Mouse (Mus musculus) forebrain, embryonic 14.5 days (tissue): ENCODE results near the gene Ifrd2. TPM values are rescaled to one million over a fixed set of nuclear protein-coding genes. Genes with fewer than 3 reads are reported as not detected.

Source experiments
- ATAC-seq: fragments of 200-750 bp; cut with Nextera tagmentation; 2 replicates; pipeline ENCODE4 v1.8.0; 2017; ENCODE audit warnings: mild to moderate bottlenecking, moderate library complexity
- DNase-seq: peaks from one replicate; pipeline ENCODE4 v3.0.0-alpha.2; 2015; ENCODE audit warnings: low spot score
- H3K27ac ChIP-seq: fragments of 300-500 bp; sonication (generic); 2 replicates; pipeline ENCODE4 v1.5.1; 2014; ENCODE audit warnings: low read depth, mild to moderate bottlenecking, control low read depth, low read length, moderate library complexity
- H3K27me3 ChIP-seq: fragments of 300-500 bp; sonication (generic); replicated peaks from 2 replicates; pipeline ENCODE4 v1.6.1; 2014; ENCODE audit warnings: low read length, control low read depth, mixed read lengths; ENCODE audit not compliant: control insufficient read depth, insufficient read depth
- H3K36me3 ChIP-seq: fragments of 300-500 bp; sonication (generic); 2 replicates; pipeline ENCODE4 v1.6.1; 2014; ENCODE audit warnings: low read length, control low read depth; ENCODE audit not compliant: control insufficient read depth, insufficient read depth
- H3K4me1 ChIP-seq: fragments of 300-500 bp; sonication (generic); 2 replicates; pipeline ENCODE4 v1.6.1; 2014; ENCODE audit warnings: antibody characterized with exemption, low read length, control low read depth; ENCODE audit not compliant: control insufficient read depth, insufficient read depth
- H3K4me2 ChIP-seq: fragments of 300-500 bp; sonication (generic); 2 replicates; pipeline ENCODE4 v1.6.1; 2014; ENCODE audit warnings: mild to moderate bottlenecking, control low read depth, low read length
- H3K4me3 ChIP-seq: fragments of 300-500 bp; sonication (generic); 2 replicates; pipeline ENCODE4 v1.5.1; 2014; ENCODE audit warnings: low read depth, low read length, control low read depth
- H3K9ac ChIP-seq: fragments of 300-500 bp; sonication (generic); 2 replicates; pipeline ENCODE4 v1.6.1; 2014; ENCODE audit warnings: mild to moderate bottlenecking, low read length, control low read depth, moderate library complexity
- H3K9me3 ChIP-seq: fragments of 300-500 bp; sonication (generic); replicated peaks from 2 replicates; pipeline ENCODE4 v1.6.1; 2016; ENCODE audit warnings: low read length, control low read depth, mixed read lengths; ENCODE audit not compliant: control insufficient read depth
- WGBS: fragments of 180-500 bp; shearing (Covaris S2); extraction: QIAGEN DNeasy Blood & Tissue Kit; methylation state at CpG from one replicate; pipeline ENCODE4 v1.1.7; 2014; 5-methylcytosine and 5-hydroxymethylcytosine counted together
- polyA plus RNA-seq: library from polyadenylated mRNA; unstranded; fragments of >200 nt; fragmentation: Nextera tagmentation; extraction: Ambion mirVana; gene quantifications from 2 replicates; pipeline ENCODE4 v1.2.1, GENCODE M21; 2014

The Ifrd2 gene
- polyA plus RNA-seq, 1 experiment from 2014 or later, result 19.1 TPM

GRCm38 (mm10) chr9:107641666-107642065 lies 54.2 kb downstream of the Ifrd2 start:
- Histone ChIP-seq H3K36me3 (no peaks in the 10 kb centered on the region), H3K9me3 (no peaks in the 10 kb centered on the region), H3K4me2 (no peak overlapping the region), H3K4me3 (no peak overlapping the region), H3K27ac (no peak overlapping the region), H3K9ac (0 out of 2 replicates have a peak overlapping the region, but pooled peaks have one; percentile 1), H3K27me3 (0 out of 2 replicates have a peak, but pooled peaks cover 2% of the 10 kb centered on the region), H3K4me1 (peaks cover 16% of the 10 kb centered on the region)
- no peak for DNase-seq
- WGBS, result 11% methylated on average over 8 of the region's 8 CpGs
- ATAC-seq, result no peak

Other genes starting within 250 kb of the Ifrd2 start
- gene Hemk1, start 249.3 kb upstream of the Ifrd2 start, polyA plus RNA-seq, result 14.0 and 15.7 TPM in 2 replicates
- 2.0 and 2.3 TPM in 2 replicates for gene 6430571L13Rik, start 247.0 kb upstream of the Ifrd2 start, polyA plus RNA-seq
- gene Cacna2d2, start 188.0 kb upstream of the Ifrd2 start, polyA plus RNA-seq, result 4.2 and 4.3 TPM in 2 replicates
- 44.4 and 53.4 TPM in 2 replicates for gene Tmem115, start 53.7 kb upstream of the Ifrd2 start, polyA plus RNA-seq
- 33.1 and 38.0 TPM in 2 replicates for gene Cyb561d2, start 45.4 kb upstream of the Ifrd2 start, polyA plus RNA-seq
- 83.2 and 83.8 TPM in 2 replicates for gene Nprl2, start 45.4 kb upstream of the Ifrd2 start, polyA plus RNA-seq
- gene Zmynd10, start 40.3 kb upstream of the Ifrd2 start, polyA plus RNA-seq, result 4.3 and 4.6 TPM in 2 replicates
- gene Rassf1, start 36.1 kb upstream of the Ifrd2 start, polyA plus RNA-seq, result 34.7 and 37.1 TPM in 2 replicates
- gene Tusc2, start 24.4 kb upstream of the Ifrd2 start, polyA plus RNA-seq, result 105 and 107 TPM in 2 replicates
- gene Hyal2, start 19.7 kb upstream of the Ifrd2 start, polyA plus RNA-seq, result 98.0 and 109 TPM in 2 replicates
- gene Hyal1, start 10.7 kb upstream of the Ifrd2 start, polyA plus RNA-seq, result 2.6 and 3.3 TPM in 2 replicates
- 17.4 and 18.7 TPM in 2 replicates for gene Naa80, start 8.8 kb upstream of the Ifrd2 start, polyA plus RNA-seq
- 0.66 and 1.0 TPM in 2 replicates for gene Hyal3, start 6.8 kb upstream of the Ifrd2 start, polyA plus RNA-seq
- gene Sema3b, start 21.6 kb downstream of the Ifrd2 start, polyA plus RNA-seq, result 0.85 and 1.3 TPM in 2 replicates
- gene Gnai2, start 47.7 kb downstream of the Ifrd2 start, polyA plus RNA-seq, result 371 and 423 TPM in 2 replicates
- 32.8 and 32.9 TPM in 2 replicates for gene Slc38a3, start 81.9 kb downstream of the Ifrd2 start, polyA plus RNA-seq
- 0.28 and 0.66 TPM in 2 replicates for gene Gnat1, start 92.1 kb downstream of the Ifrd2 start, polyA plus RNA-seq
- gene Sema3f, start 122.8 kb downstream of the Ifrd2 start, polyA plus RNA-seq, result 7.4 and 12.2 TPM in 2 replicates
- 188 and 210 TPM in 2 replicates for gene Rbm5, start 183.4 kb downstream of the Ifrd2 start, polyA plus RNA-seq